Mouse (Mus musculus) G1E (cell line): ENCODE measurements around the gene Tnfrsf23. TPM values are rescaled to one million over a fixed set of nuclear protein-coding genes. Genes with fewer than 3 reads are reported as not detected.
"Not testable (repeated sequence)": the region's sequence is repeated elsewhere in the genome, so short reads cannot be mapped to it uniquely, and the experiment has no call there.

ENCODE experiments used
- ATAC-seq: 2 replicates; pipeline ENCODE4 v1.8.0; 2016; ENCODE audit warnings: mild to moderate bottlenecking; ENCODE audit not compliant: insufficient number of reproducible peaks, poor library complexity, low FRiP score, severe bottlenecking; ENCODE audit errors: extremely low read depth
- DNase-seq: peaks from one replicate; pipeline ENCODE4 v3.0.0; 2012; ENCODE audit warnings: low spot score
- H3K27me3 ChIP-seq: 2 replicates; pipeline ENCODE4 v1.6.1; 2012; ENCODE audit warnings: mild to moderate bottlenecking, low read length, inconsistent platforms; ENCODE audit not compliant: insufficient read depth
- H3K36me3 ChIP-seq: replicated peaks from 2 replicates; pipeline ENCODE3; 2012; ENCODE audit warnings: mild to moderate bottlenecking, inconsistent platforms
- H3K4me1 ChIP-seq: 2 replicates; pipeline ENCODE4 v1.6.1; 2012; ENCODE audit warnings: low read depth, low read length, inconsistent platforms, mixed read lengths; ENCODE audit not compliant: insufficient read depth
- H3K4me3 ChIP-seq: 2 replicates; pipeline ENCODE4 v1.5.1; 2012; ENCODE audit warnings: low read depth, mild to moderate bottlenecking, inconsistent platforms, low read length, moderate library complexity, mixed read lengths
- H3K9me3 ChIP-seq: replicated peaks from 2 replicates; pipeline ENCODE4 v1.6.1; 2012; ENCODE audit warnings: inconsistent platforms
- CTCF ChIP-seq: IDR thresholded peaks from 2 replicates; pipeline ENCODE4 v1.5.1; 2012; ENCODE audit warnings: low read depth, low read length, inconsistent platforms, mixed read lengths
- GATA1 ChIP-seq: IDR thresholded peaks from 2 replicates; pipeline ENCODE4 v1.6.1; 2012; ENCODE audit warnings: borderline replicate concordance, low read length, inconsistent platforms, mixed read lengths
- GATA2 ChIP-seq: IDR thresholded peaks from 2 replicates; pipeline ENCODE4 v1.6.1; 2012; ENCODE audit warnings: low read depth, low read length, inconsistent platforms, borderline replicate concordance
- POLR2AphosphoS5 ChIP-seq: IDR thresholded peaks from 2 replicates; pipeline ENCODE4 v1.6.1; 2012; ENCODE audit warnings: low read depth, low read length, inconsistent platforms; ENCODE audit not compliant: insufficient replicate concordance
- TAL1 ChIP-seq: conservative IDR thresholded peaks from 2 replicates; pipeline ENCODE4 v1.6.1; 2012; ENCODE audit warnings: low read depth, low read length, inconsistent platforms, mixed read lengths
- polyA plus RNA-seq: library from polyadenylated mRNA; stranded (reverse); fragments of >175 nt; gene quantifications from 2 replicates; pipeline ENCODE4 v1.2.3, GENCODE M21; 2012
- total RNA-seq, 2 experiments: library from RNA; stranded (forward) in 1 of 2; stranded (reverse) in 1 of 2; fragments of 200-1000 nt in 1 of 2; fragments of >200 nt in 1 of 2; fragmentation: Nextera tagmentation in 1 of 2; gene quantifications; 2 replicates each; pipeline ENCODE4 v1.2.3; 2014 to 2017

The Tnfrsf23 gene
- total and polyA plus RNA-seq, 3 experiments = 0.16 TPM; not detected in 2

DNA sequence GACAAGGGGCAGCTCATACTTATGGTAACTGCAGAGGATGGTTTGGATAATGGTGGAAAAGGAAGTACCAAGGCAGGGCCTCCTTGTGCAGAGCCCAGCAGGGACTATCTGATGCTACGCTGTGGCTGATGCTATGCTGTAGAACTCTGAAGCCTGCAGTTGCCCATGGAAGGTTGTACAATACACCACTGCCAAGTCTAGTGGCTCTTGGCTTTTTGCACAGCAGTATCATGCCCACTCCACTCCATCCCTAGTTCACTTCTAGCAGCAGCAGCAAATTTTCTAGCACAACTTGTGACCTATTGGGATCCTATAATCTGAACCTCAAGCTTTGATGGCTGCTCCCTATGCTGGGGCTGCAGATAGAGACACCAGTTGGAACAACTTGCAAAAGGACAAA, 4.1 kb downstream of the Tnfrsf23 start:
- no peak for DNase-seq
- TF ChIP-seq POLR2AphosphoS5 (no peak), GATA1 (no peak), TAL1 (no peak), CTCF (no peak), GATA2 (no peak)

DNA sequence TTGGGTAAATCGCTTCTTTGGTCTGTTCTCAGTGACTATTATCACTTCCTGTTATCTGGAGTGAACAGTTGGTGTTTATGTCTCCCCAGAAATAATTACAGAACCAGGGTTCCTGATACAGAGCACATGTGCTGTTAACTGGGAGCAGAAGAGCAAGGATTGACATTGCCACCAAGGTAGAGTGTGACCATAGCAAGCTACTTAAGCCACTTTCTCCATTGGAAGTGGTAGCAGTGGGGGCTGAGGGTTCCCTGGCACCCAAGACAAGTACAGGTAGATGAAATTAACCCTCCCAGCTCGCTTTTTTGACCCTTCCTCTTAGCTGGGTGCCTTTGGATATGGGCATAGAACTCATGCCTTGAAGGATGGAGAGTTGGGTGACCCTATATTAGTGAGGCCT, 4.8 kb downstream of the Tnfrsf23 start:
- ATAC-seq, H3K9me3 ChIP-seq, DNase-seq, H3K4me1 ChIP-seq, H3K4me3 ChIP-seq, H3K36me3 ChIP-seq: not testable (repeated sequence)
- peaks cover 11% of the 10 kb centered on the region for H3K27me3 ChIP-seq

More for the DNA sequence above, 4.1 kb downstream of the Tnfrsf23 start:
- Histone ChIP-seq H3K4me3 (no peak overlapping the region), H3K27me3 (peaks cover 11% of the 10 kb centered on the region), H3K9me3 (no peaks in the 10 kb centered on the region), H3K4me1 (no peaks in the 10 kb centered on the region), H3K36me3 (no peaks in the 10 kb centered on the region)
- no peak for ATAC-seq

DNA sequence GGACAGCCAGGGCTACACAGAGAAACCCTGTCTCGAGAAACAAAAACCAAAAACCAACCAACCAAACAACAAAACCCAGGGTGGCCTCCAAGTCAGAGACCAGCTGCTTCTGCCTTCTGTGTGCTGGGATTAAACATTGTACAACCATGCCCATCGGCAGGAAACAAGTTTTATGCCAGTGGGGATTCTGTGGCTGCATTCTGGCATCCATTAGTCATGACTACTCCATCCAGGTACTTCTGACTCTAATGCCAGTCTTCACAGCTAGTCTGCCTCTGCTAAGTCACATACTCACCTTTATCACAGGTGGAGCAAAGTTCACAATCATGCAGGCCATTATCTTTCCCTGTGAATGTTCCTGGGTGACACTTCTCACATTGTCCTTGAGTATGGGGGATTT, 6.0 kb downstream of the Tnfrsf23 start:
- not testable (repeated sequence) for H3K27me3 ChIP-seq, ATAC-seq, H3K36me3 ChIP-seq, H3K4me3 ChIP-seq, DNase-seq, H3K4me1 ChIP-seq, H3K9me3 ChIP-seq

DNA sequence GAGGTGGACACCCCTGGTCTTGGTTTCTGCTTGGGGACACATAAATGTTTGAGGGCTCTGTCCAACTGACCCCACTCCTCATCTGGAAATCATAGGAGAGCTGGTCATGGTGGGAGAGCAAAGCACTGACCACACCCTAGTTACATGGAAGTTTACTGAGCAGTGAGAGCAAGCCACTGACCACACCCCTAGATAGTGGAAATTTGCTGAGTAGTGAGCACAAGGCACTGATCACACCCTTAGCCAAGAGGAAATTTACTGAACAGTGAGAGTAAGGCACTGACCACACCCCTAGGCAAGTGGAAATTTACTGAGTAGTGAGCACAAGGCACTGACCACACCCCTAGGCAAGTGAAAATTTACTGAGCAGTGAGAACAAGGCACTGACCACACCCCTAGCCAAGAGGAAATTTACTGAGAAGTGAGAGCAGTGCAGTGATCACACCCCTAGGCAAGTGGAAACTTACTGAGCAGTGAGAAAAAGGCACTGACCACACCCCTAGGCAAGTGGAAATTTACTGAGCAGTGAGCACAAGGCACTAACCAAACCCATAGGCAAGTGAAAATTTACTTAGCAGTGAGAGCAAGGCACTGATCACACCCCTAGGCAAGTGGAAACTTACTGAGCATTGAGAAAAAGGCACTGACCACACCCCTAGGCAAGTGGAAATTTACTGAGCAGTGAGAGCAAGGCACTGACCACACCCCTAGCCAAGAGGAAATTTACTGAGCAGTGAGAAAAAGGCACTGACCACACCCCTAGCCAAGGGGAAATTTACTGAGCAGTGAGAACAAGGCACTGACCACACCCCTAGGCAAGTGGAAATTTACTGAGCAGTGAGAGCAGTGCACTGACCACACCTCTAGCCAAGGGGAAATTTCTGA, 19.0 kb downstream of the Tnfrsf23 start:
- Histone ChIP-seq H3K9me3 (no peaks in the 10 kb centered on the region), H3K4me1 (peaks cover 9% of the 10 kb centered on the region), H3K27me3 (no peaks in the 10 kb centered on the region; the same call in 1 of the 2 replicates), H3K36me3 (no peaks in the 10 kb centered on the region), H3K4me3 (no peak overlapping the region)
- DNase-seq (no peak), ATAC-seq (no peak)
- TF ChIP-seq TAL1 (no peak), POLR2AphosphoS5 (no peak), CTCF (no peak), GATA2 (no peak)

DNA sequence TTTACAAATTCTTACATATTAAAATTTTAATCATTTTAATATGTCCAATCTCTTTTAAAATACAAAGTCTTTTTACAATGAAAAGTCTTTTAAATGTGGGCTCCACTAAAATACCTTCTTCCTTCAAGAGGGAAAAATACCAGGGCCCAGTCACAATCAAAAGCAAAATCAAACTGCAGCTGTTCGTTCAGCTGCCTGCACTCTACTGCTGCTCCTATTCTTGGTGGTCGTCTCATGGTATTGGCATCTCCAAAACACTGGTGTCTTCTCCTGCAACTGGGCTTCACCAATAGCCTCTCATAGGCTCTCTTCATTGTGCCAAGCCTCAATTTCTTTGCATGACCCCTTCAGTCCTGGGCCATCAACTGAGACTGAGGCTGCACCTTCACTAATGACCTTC, 22.2 kb downstream of the Tnfrsf23 start:
- peaks cover 9% of the 10 kb centered on the region for H3K4me1 ChIP-seq
- H3K36me3 ChIP-seq = no peaks in the 10 kb centered on the region
- H3K4me3 ChIP-seq = no peak overlapping the region
- no peak for TF ChIP-seq CTCF
- DNase-seq (no peak), ATAC-seq (no peak)
- H3K9me3 ChIP-seq = no peaks in the 10 kb centered on the region
- H3K27me3 ChIP-seq = no peaks in the 10 kb centered on the region; the same call in 1 of the 2 replicates

DNA sequence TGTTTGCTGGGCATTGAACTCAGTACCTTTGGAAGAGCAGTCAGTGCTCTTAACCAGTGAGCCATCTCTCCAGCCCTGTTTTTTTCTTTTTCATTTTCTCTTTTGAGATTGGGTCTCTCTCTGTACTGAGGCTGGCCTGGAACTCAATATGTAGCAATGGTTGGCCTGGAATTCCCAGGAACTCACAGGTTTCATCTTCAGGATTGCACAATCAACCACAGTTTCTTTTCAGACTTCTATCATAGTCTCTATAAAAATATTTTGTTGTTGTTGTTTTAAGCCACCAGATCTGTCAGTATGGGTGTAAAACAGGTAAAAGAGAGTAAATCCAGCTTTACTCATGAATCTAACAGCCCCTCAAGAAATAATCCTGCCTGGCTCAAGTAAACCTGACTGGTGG, 24.9 kb downstream of the Tnfrsf23 start:
- DNase-seq = no peak
- H3K9me3 ChIP-seq = no peaks in the 10 kb centered on the region
- H3K36me3 ChIP-seq = no peaks in the 10 kb centered on the region
- no peaks in the 10 kb centered on the region for H3K4me1 ChIP-seq
- TF ChIP-seq GATA1 (no peak), POLR2AphosphoS5 (no peak), CTCF (no peak), TAL1 (no peak), GATA2 (no peak)
- ATAC-seq = no peak
- no peaks in the 10 kb centered on the region; the same call in 1 of the 2 replicates for H3K27me3 ChIP-seq
- no peak overlapping the region for H3K4me3 ChIP-seq

DNA sequence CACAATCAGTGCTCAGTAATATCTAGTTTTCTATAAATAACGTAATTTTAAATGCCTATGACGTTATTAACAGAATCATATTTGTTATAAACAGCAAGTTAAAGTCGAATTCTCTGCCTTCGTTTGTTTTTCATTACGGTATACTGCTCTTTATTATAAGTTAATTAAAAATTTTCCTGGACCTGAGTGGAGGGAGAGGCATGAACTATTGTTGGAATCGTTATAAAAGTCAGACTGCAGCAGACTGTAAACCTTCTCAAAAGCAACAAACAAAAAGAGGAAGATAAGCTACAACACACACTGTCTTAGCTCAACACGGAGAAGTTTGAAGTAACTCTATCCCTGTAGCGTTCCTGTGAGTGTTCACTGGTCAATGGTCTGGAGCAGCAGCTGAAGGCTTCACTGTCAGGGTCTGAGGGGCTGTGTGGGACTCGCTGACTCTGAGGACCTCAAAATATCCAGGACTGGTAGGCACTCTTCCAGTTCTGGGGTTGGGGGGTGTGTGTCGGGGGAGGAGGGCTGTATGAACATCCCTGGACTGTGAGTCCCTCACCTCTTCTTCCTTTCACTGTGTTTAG, 35.8 kb downstream of the Tnfrsf23 start:
- H3K4me1 ChIP-seq, DNase-seq, H3K4me3 ChIP-seq, H3K36me3 ChIP-seq, H3K9me3 ChIP-seq, ATAC-seq: not testable (repeated sequence)
- peaks cover 14% of the 10 kb centered on the region for H3K27me3 ChIP-seq
